23 mouse cellular contexts compared by ENCODE assay signal in the genomic region with DNA sequence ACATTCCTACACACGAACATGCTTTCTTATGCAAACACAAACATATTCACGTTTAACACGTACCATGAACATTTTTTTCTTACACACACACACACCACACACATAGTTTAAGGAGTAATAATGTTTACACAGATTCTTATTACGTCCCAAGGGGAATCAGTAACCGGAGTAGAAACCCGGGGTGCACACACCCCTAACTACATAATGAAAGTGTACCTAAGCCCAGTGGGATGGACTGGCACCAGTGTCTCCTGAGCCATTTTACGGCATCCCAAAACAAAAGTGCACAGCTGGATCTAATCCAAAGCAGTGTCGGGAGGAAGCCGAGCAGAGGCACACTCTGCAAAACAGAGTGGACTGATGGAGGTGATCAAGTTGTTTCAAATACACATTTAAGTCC. TPM values are rescaled to one million over a fixed set of nuclear protein-coding genes. Genes with fewer than 3 reads are reported as not detected.
DNase-seq lines count a peak whose midpoint lies in the region; ATAC-seq and TF ChIP-seq lines count a peak whose summit lies in the region.
"Had no signal": no experiment of that assay in that cellular context is flagged by ENCODE, and none has a peak within 500 bp of the region (broad histone marks: within the 10 kb centered on the region; RNA-seq: fewer than 3 reads in every experiment).

No protein-coding gene starts in this region.

- H3K27me3 ChIP-seq in forebrain, embryonic 10.5 days (ENCODE audit: poor library complexity, severe bottlenecking): no peaks in the 10 kb centered on the region
- H3K27me3 ChIP-seq in forebrain, embryonic 12.5 days: no peaks in the 10 kb centered on the region
- no peaks in the 10 kb centered on the region for H3K27me3 ChIP-seq in lung, embryonic 15.5 days
- no peaks in the 10 kb centered on the region for H3K27me3 ChIP-seq in embryonic facial prominence, embryonic 11.5 days (ENCODE audit: control insufficient read depth, insufficient read depth, low read length)
- H3K27me3 ChIP-seq in stomach, postnatal 0 days (ENCODE audit: control insufficient read depth, insufficient read depth, low read length): no peaks in the 10 kb centered on the region
- H3K27me3 ChIP-seq: embryonic facial prominence, embryonic 12.5 days; hindbrain, embryonic 12.5 days had no signal

- ATAC-seq in forebrain, embryonic 12.5 days (ENCODE audit: low FRiP score): no peak
- ATAC-seq in lung, embryonic 15.5 days (ENCODE audit: borderline replicate concordance, extremely low read depth, low FRiP score, low TSS enrichment): peak; percentile 40; the same call in 1 of the 2 replicates
- ATAC-seq in embryonic facial prominence, embryonic 11.5 days (replicated peaks; ENCODE audit: insufficient number of reproducible peaks, low FRiP score, low TSS enrichment, low read depth): no peak
- ATAC-seq in stomach, postnatal 0 days (ENCODE audit: low FRiP score, low TSS enrichment): no peak
- ATAC-seq: activated CD4-positive, CD25-positive, alpha-beta regulatory T cell, adult 4 months; forebrain, embryonic 16.5 days; hindbrain, postnatal 0 days had no signal

- no peaks in the 10 kb centered on the region for H3K9me3 ChIP-seq in forebrain, embryonic 10.5 days
- H3K9me3 ChIP-seq in forebrain, embryonic 12.5 days: 0 out of 2 replicates have a peak, but pooled peaks cover 3% of the 10 kb centered on the region
- H3K9me3 ChIP-seq in lung, embryonic 15.5 days: no peaks in the 10 kb centered on the region
- no peaks in the 10 kb centered on the region for H3K9me3 ChIP-seq in embryonic facial prominence, embryonic 11.5 days (replicated peaks; ENCODE audit: control insufficient read depth, low read length)
- no peaks in the 10 kb centered on the region for H3K9me3 ChIP-seq in stomach, postnatal 0 days (ENCODE audit: control insufficient read depth, low read length)
- H3K9me3 ChIP-seq: embryonic facial prominence, embryonic 12.5 days; hindbrain, embryonic 12.5 days had no signal

- no peaks in the 10 kb centered on the region for H3K36me3 ChIP-seq in forebrain, embryonic 10.5 days (replicated peaks)
- no peaks in the 10 kb centered on the region for H3K36me3 ChIP-seq in forebrain, embryonic 12.5 days (replicated peaks)
- no peaks in the 10 kb centered on the region for H3K36me3 ChIP-seq in lung, embryonic 15.5 days
- H3K36me3 ChIP-seq in embryonic facial prominence, embryonic 11.5 days (replicated peaks; ENCODE audit: control insufficient read depth, insufficient read depth, low read depth, low read length): no peaks in the 10 kb centered on the region
- H3K36me3 ChIP-seq in stomach, postnatal 0 days (ENCODE audit: control insufficient read depth, insufficient read depth, low read length): no peaks in the 10 kb centered on the region
- H3K36me3 ChIP-seq: embryonic facial prominence, embryonic 12.5 days; hindbrain, embryonic 12.5 days had no signal

- no peak for TF ChIP-seq POLR2A in lung, adult 2 months (IDR thresholded peaks at IDR 0.05; ENCODE audit: borderline replicate concordance, extremely low read depth, low read depth, low read length)

- H3K4me3 ChIP-seq in forebrain, embryonic 10.5 days: no peak overlapping the region
- H3K4me3 ChIP-seq in forebrain, embryonic 12.5 days (replicated peaks): no peak overlapping the region
- H3K4me3 ChIP-seq in lung, embryonic 15.5 days: no peak overlapping the region
- no peak overlapping the region for H3K4me3 ChIP-seq in lung, adult 2 months (replicated peaks; ENCODE audit: extremely low read depth, low read depth, low read length)
- H3K4me3 ChIP-seq in embryonic facial prominence, embryonic 11.5 days (ENCODE audit: low read depth, low read length): no peak overlapping the region
- no peak overlapping the region for H3K4me3 ChIP-seq in stomach, postnatal 0 days (ENCODE audit: low read depth, low read length)
- H3K4me3 ChIP-seq: embryonic facial prominence, embryonic 12.5 days; erythroblast, embryonic 14.5 days; hindbrain, embryonic 12.5 days had no signal

- no peak for TF ChIP-seq CTCF in lung, adult 2 months (IDR thresholded peaks at IDR 0.05; ENCODE audit: insufficient read depth, low read length)
- no peak for TF ChIP-seq CTCF in stomach, postnatal 0 days (IDR thresholded peaks at IDR 0.05; ENCODE audit: low read depth)

- no peak overlapping the region for H3K9ac ChIP-seq in forebrain, embryonic 12.5 days
- H3K9ac ChIP-seq in lung, embryonic 15.5 days: no peak overlapping the region
- H3K9ac ChIP-seq in embryonic facial prominence, embryonic 11.5 days (replicated peaks; ENCODE audit: low read length): no peak overlapping the region
- H3K9ac ChIP-seq in stomach, postnatal 0 days (ENCODE audit: low read length): no peak overlapping the region
- H3K9ac ChIP-seq: embryonic facial prominence, embryonic 12.5 days; hindbrain, embryonic 12.5 days had no signal

- peaks cover 31% of the 10 kb centered on the region for H3K4me1 ChIP-seq in forebrain, embryonic 10.5 days
- peaks cover 20% of the 10 kb centered on the region for H3K4me1 ChIP-seq in forebrain, embryonic 12.5 days
- H3K4me1 ChIP-seq in lung, embryonic 15.5 days: peaks cover 28% of the 10 kb centered on the region
- H3K4me1 ChIP-seq in lung, adult 2 months (ENCODE audit: control insufficient read depth, insufficient read depth, low read length): no peaks in the 10 kb centered on the region
- peaks cover 3% of the 10 kb centered on the region; the same call in 1 of the 2 replicates for H3K4me1 ChIP-seq in embryonic facial prominence, embryonic 11.5 days (ENCODE audit: control insufficient read depth, insufficient read depth, low read length)
- H3K4me1 ChIP-seq in stomach, postnatal 0 days (replicated peaks; ENCODE audit: control insufficient read depth, insufficient read depth): 0 out of 2 replicates have a peak, but pooled peaks cover 2% of the 10 kb centered on the region

- peak overlapping the region; percentile 44; the same call in 1 of the 2 replicates for H3K27ac ChIP-seq in forebrain, embryonic 10.5 days
- no peak overlapping the region for H3K27ac ChIP-seq in forebrain, embryonic 12.5 days
- 0 out of 2 replicates have a peak overlapping the region, but pooled peaks have one; percentile 21 for H3K27ac ChIP-seq in lung, embryonic 15.5 days
- H3K27ac ChIP-seq in embryonic facial prominence, embryonic 11.5 days (replicated peaks; ENCODE audit: low read depth, low read length): no peak overlapping the region
- H3K27ac ChIP-seq in stomach, postnatal 0 days (replicated peaks): no peak overlapping the region
- H3K27ac ChIP-seq: embryonic facial prominence, embryonic 12.5 days; hindbrain, embryonic 12.5 days; hindbrain, postnatal 0 days had no signal

- no peak for TF ChIP-seq EP300 in stomach, postnatal 0 days (optimal IDR thresholded peaks at IDR 0.05)

- no peak overlapping the region; the same call in 1 of the 2 replicates for H3K4me2 ChIP-seq in forebrain, embryonic 12.5 days
- no peak overlapping the region for H3K4me2 ChIP-seq in lung, embryonic 15.5 days
- H3K4me2 ChIP-seq in embryonic facial prominence, embryonic 11.5 days (ENCODE audit: low read depth, low read length): no peak overlapping the region
- peak overlapping the region; percentile 14; the same call in 1 of the 2 replicates for H3K4me2 ChIP-seq in stomach, postnatal 0 days (replicated peaks; ENCODE audit: low read depth)
- H3K4me2 ChIP-seq: embryonic facial prominence, embryonic 12.5 days; hindbrain, embryonic 12.5 days had no signal

- no peak for DNase-seq in forebrain, embryonic 10.5 days (ENCODE audit: extremely low spot score, low spot score)
- no peak for DNase-seq in lung, adult 2 months
- peak; percentile 45 for DNase-seq in embryonic facial prominence, embryonic 11.5 days (ENCODE audit: low spot score)
- DNase-seq in stomach, postnatal 0 days (ENCODE audit: low spot score): no peak
- no peak for DNase-seq in adrenal gland, adult (ENCODE audit: inconsistent age in 2 of 2, low spot score in 1 of 2)
- no peak for DNase-seq in gastrocnemius, postnatal 4 days (ENCODE audit: low spot score in 2 of 2)
- DNase-seq: adrenal gland, adult 2 months; adrenal gland, postnatal 25 days; cerebellum, adult 11 months; cerebellum, adult 8-10 months; cerebellum, postnatal 14 days; gastrocnemius, postnatal 14 days; heart, postnatal 10 days; heart, postnatal 4 days; kidney, adult 11 months had no signal

- WGBS in forebrain, embryonic 10.5 days: 42% methylated on average over 9 of the region's 9 CpGs
- 35% methylated on average over 9 of the region's 9 CpGs for WGBS in forebrain, embryonic 12.5 days
- WGBS in lung, embryonic 15.5 days: 25% methylated on average over 9 of the region's 9 CpGs
- 44% methylated on average over 9 of the region's 9 CpGs for WGBS in lung, adult 2 months
- 30% methylated on average over 9 of the region's 9 CpGs for WGBS in embryonic facial prominence, embryonic 11.5 days
- 22% methylated on average over 9 of the region's 9 CpGs for whole genome bisulfite sequencing in stomach, postnatal 0 days

RNA-seq across cellular contexts. Expression of gene Cdv3, which starts 47.8 kb away (rescaled TPM):
- 188 and 213 TPM in 2 replicates for polyA plus RNA-seq in forebrain, embryonic 10.5 days (2016; fragmentation: Nextera tagmentation; extraction: Ambion mirVana)
- polyA plus RNA-seq in forebrain, embryonic 12.5 days (2016; fragmentation: Nextera tagmentation; extraction: Ambion mirVana): 122 and 132 TPM in 2 replicates
- polyA plus RNA-seq in lung, embryonic 15.5 days (2015; fragmentation: Nextera tagmentation; extraction: Ambion mirVana): 103 and 108 TPM in 2 replicates
- polyA plus RNA-seq in lung, adult 2 months (2012; rRNA removed): 31.5 and 43.5 TPM in 2 replicates
- polyA plus RNA-seq in embryonic facial prominence, embryonic 11.5 days (2014; fragmentation: Nextera tagmentation; extraction: Ambion mirVana): 142 and 147 TPM in 2 replicates
- polyA plus RNA-seq in stomach, postnatal 0 days (2015; fragmentation: Nextera tagmentation; extraction: Ambion mirVana): 47.7 and 50.0 TPM in 2 replicates
- 100 to 1,000 TPM; 142 to 157 TPM for total RNA-seq in gastrocnemius, postnatal 4 days (2021)

Comparison
In these comparisons a context has a peak if more than half of its experiments do, and no peak if none do; other contexts are left out.
1. H3K27ac ChIP-seq: peak in forebrain, embryonic 10.5 days (single experiment) and lung, embryonic 15.5 days (single experiment); none in forebrain, embryonic 12.5 days (single experiment), embryonic facial prominence, embryonic 11.5 days (single experiment) and stomach, postnatal 0 days (single experiment).